Mouse (Mus musculus) midbrain, embryonic 15.5 days (tissue): ENCODE measurements around the gene E2f4. TPM values are rescaled to one million over a fixed set of nuclear protein-coding genes. Genes with fewer than 3 reads are reported as not detected.

Experiments used
- ATAC-seq: fragments of 200-750 bp; cut with Nextera tagmentation; replicated peaks from 2 replicates; pipeline ENCODE4 v1.8.0; 2017; ENCODE audit warnings: moderate TSS enrichment
- H3K27ac ChIP-seq: fragments of 300-500 bp; sonication (generic); 2 replicates; pipeline ENCODE4 v1.5.1; 2015; ENCODE audit warnings: mild to moderate bottlenecking, inconsistent platforms
- H3K27me3 ChIP-seq: fragments of 300-500 bp; sonication (generic); replicated peaks from 2 replicates; pipeline ENCODE4 v1.6.1; 2015; ENCODE audit warnings: inconsistent platforms
- H3K36me3 ChIP-seq: fragments of 300-500 bp; sonication (generic); replicated peaks from 2 replicates; pipeline ENCODE4 v1.6.1; 2015; ENCODE audit warnings: inconsistent platforms
- H3K4me1 ChIP-seq: fragments of 300-500 bp; sonication (generic); 2 replicates; pipeline ENCODE4 v1.6.1; 2015; ENCODE audit warnings: inconsistent platforms
- H3K4me2 ChIP-seq: fragments of 300-500 bp; sonication (generic); 2 replicates; pipeline ENCODE4 v1.6.1; 2015; ENCODE audit warnings: inconsistent platforms, mild to moderate bottlenecking, moderate library complexity
- H3K4me3 ChIP-seq: fragments of 300-500 bp; sonication (generic); 2 replicates; pipeline ENCODE4 v1.5.1; 2015; ENCODE audit warnings: mild to moderate bottlenecking, inconsistent platforms
- H3K9ac ChIP-seq: fragments of 300-500 bp; sonication (generic); 2 replicates; pipeline ENCODE4 v1.6.1; 2015; ENCODE audit warnings: mild to moderate bottlenecking, inconsistent platforms
- H3K9me3 ChIP-seq: fragments of 300-500 bp; sonication (generic); 2 replicates; pipeline ENCODE4 v1.6.1; 2016; ENCODE audit warnings: inconsistent platforms
- WGBS: fragments of 180-500 bp; shearing (Covaris S2); methylation state at CpG from one replicate; pipeline ENCODE4 v1.1.7; 2015; ENCODE audit warnings: mixed read lengths; 5-methylcytosine and 5-hydroxymethylcytosine counted together
- microRNA counts: library from miRNA; unstranded; fragments of <30 nt; microRNA quantifications from one replicate; lab custom pipeline; 2016
- microRNA-seq: library from miRNA; unstranded; fragments of <30 nt; microRNA quantifications from one replicate; pipeline ENCODE4, GENCODE M21; 2016
- polyA plus RNA-seq: library from polyadenylated mRNA; unstranded; fragments of >200 nt; fragmentation: Nextera tagmentation; extraction: Ambion mirVana; gene quantifications from 2 replicates; pipeline ENCODE4 v1.2.1, GENCODE M21; 2015

E2f4 gene
- polyA plus RNA-seq, 1 experiment from 2014 or later = 45.3 TPM

DNA sequence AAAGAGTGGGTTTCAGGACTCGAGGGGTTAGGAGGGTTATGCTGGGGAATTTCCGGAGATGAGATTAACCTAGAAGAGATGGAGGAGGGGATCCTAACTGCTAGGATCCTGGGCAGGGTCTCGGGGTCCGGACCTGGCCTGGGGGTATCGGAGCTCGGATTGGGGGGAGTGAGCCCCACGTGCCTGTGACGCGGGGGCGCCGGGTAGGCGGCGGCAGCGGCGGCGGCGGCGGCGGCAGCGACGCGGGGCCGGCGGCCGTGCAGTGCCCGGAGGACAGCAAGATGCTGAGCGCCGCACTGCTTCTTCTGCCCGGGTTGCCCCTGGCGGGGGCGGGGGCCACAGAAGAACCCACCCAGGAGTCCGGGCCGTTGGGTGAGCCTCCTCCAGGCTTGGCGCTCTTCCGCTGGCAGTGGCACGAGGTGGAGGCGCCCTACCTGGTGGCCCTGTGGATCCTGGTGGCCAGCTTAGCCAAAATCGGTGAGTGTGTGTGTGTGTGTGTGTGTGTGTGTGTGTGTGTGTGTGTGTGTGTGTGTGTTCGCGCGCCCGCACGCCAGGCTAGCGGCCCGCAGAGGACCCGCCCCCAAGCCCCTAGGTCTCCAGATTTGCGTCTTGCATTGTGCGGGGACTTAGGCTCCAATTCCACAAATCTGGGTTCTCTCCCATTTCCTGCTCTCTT is 51.8 kb downstream of the E2f4 start:
- Histone ChIP-seq H3K9me3 (no peaks in the 10 kb centered on the region), H3K4me1 (peaks cover 40% of the 10 kb centered on the region), H3K36me3 (no peaks in the 10 kb centered on the region), H3K27me3 (peaks cover 14% of the 10 kb centered on the region), H3K27ac (peak overlapping the region; percentile 80), H3K4me2 (peak overlapping the region; percentile 98), H3K9ac (peak overlapping the region; percentile 69), H3K4me3 (peak overlapping the region; percentile 69)
- ATAC-seq = peak; percentile 32
- under 1% methylated on average over 43 of the region's 48 CpGs for WGBS

DNA sequence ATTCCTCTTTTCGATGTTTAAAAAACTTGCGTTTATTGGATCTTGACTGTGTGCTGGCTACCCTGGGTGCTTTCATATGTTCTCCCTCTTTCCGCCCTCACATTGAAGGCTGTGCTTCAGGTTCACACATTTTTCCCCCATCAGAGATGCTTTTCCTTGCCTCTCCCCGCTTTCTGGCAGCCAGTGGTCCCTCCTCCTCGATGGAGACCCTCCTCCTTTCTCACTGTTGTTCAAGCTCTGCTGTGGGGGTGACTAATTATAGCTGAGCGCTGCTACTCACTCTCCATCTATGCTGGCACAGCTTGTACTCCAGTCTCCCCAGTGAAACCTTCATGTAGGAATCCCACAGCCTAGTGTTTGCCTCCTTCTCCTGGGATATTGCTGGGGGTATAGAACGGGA is 52.7 kb downstream of the E2f4 start:
- Histone ChIP-seq H3K4me3 (peak overlapping the region; percentile 69), H3K9me3 (no peaks in the 10 kb centered on the region), H3K4me2 (peak overlapping the region; percentile 98), H3K4me1 (peaks cover 40% of the 10 kb centered on the region), H3K9ac (peak overlapping the region; percentile 69), H3K27me3 (peaks cover 14% of the 10 kb centered on the region), H3K36me3 (no peaks in the 10 kb centered on the region), H3K27ac (peak overlapping the region; percentile 80; the same call in 1 of the 2 replicates)
- ATAC-seq = no peak
- 34% methylated on average over 7 of the region's 7 CpGs for WGBS

DNA sequence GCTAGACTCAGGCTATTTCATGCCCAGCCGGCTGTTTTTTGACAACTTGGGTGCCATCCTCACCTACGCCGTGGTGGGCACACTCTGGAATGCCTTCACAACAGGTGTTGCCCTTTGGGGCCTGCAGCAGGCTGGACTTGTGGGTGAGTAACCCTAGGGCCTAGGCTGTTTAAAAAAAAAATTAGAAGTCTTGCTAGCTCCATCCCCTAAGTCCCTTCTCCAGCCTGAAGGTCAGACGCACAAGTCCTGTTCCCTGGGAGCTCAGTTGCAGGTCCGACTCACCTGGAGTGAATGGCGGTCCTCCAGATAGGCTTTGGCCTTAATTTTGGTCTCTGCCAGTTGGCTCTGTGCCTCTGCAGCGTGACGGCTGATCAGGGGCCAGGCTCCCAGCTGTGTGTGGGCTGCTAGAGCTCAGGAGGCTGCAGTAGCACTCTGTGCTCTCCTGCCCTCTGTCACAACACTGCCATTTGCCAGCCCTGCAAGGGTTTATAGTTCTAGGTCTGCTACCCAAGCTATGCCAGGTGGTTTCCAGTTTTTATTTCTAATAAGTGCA is 56.2 kb downstream of the E2f4 start:
- whole genome bisulfite sequencing = 71% methylated on average over 8 of the region's 8 CpGs
- no peak for ATAC-seq
- Histone ChIP-seq H3K9ac (no peak overlapping the region), H3K4me1 (peaks cover 20% of the 10 kb centered on the region), H3K36me3 (0 out of 2 replicates have a peak, but pooled peaks cover 3% of the 10 kb centered on the region), H3K27me3 (no peaks in the 10 kb centered on the region), H3K4me2 (no peak overlapping the region), H3K9me3 (no peaks in the 10 kb centered on the region), H3K4me3 (no peak overlapping the region), H3K27ac (no peak overlapping the region)

DNA sequence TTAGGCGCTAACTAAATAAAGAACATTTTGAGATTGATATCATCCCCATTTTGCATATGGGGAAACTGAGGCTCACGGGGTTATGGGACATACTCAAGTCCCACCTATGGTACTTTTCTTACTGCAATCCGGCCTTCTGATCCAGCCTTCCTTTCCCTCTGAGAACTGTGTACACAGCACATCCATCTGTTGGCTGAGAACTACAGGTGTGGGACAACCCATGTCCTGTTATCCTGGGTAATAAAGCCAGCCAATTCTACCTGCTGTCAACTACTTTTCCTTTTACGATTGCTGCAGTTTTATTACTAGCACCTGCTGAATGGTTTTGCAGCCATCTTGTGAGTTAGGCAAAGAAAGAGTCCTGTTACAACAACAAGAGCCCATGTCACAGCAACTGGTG is 57.1 kb downstream of the E2f4 start:
- no peaks in the 10 kb centered on the region for H3K27me3 ChIP-seq
- no peak overlapping the region for H3K4me3 ChIP-seq
- 90% methylated on average over 4 of the region's 4 CpGs for whole genome bisulfite sequencing
- no peak overlapping the region for H3K27ac ChIP-seq
- H3K4me1 ChIP-seq = peaks cover 18% of the 10 kb centered on the region
- H3K9ac ChIP-seq = no peak overlapping the region
- no peaks in the 10 kb centered on the region for H3K9me3 ChIP-seq
- no peak overlapping the region for H3K4me2 ChIP-seq
- H3K36me3 ChIP-seq = 0 out of 2 replicates have a peak, but pooled peaks cover 3% of the 10 kb centered on the region
- no peak for ATAC-seq

MicroRNAs encoded within 50 kb of the gene (microRNA counts, 519-probe panel; counts per million panel counts)
- 2,275 counts per million, percentile 32 among the panel's probes with 10 or more counts for microRNA mmu-miR-328 (lab: Ali Mortazavi, UCI)

Small RNAs within 50 kb of the gene (microRNA-seq; reads per million reads assigned to microRNA genes)
- gene Gm27320 (not detected), gene Mir328 (346 reads per million, percentile 66 among the genes with 10 or more reads in this experiment)

Other genes with a start within 250 kb of the E2f4 start
- not detected in 2 replicates for gene Ces3a, start 249.1 kb upstream of the E2f4 start, polyA plus RNA-seq
- gene Ces3b, start 213.9 kb upstream of the E2f4 start, polyA plus RNA-seq = not detected in 2 replicates
- 0.06 TPM in 1 of 2 replicates, not detected in the other for gene Ces4a, start 165.9 kb upstream of the E2f4 start, polyA plus RNA-seq
- gene Cbfb, start 127.0 kb upstream of the E2f4 start, polyA plus RNA-seq = 20.3 and 22.5 TPM in 2 replicates
- 37.1 and 37.6 TPM in 2 replicates for gene D230025D16Rik, start 72.5 kb upstream of the E2f4 start, polyA plus RNA-seq
- gene B3gnt9, start 42.5 kb upstream of the E2f4 start, polyA plus RNA-seq = 8.1 TPM in 2 replicates
- 13.5 and 13.6 TPM in 2 replicates for gene Tradd, start 33.1 kb upstream of the E2f4 start, polyA plus RNA-seq
- gene Fbxl8, start 33.0 kb upstream of the E2f4 start, polyA plus RNA-seq = 0.99 and 1.3 TPM in 2 replicates
- gene Hsf4, start 27.9 kb upstream of the E2f4 start, polyA plus RNA-seq = 0.25 and 0.42 TPM in 2 replicates
- 4.0 and 4.5 TPM in 2 replicates for gene Nol3, start 21.5 kb upstream of the E2f4 start, polyA plus RNA-seq
- 165 and 173 TPM in 2 replicates for gene 4931428F04Rik, start 7.8 kb upstream of the E2f4 start, polyA plus RNA-seq
- 11.8 and 12.7 TPM in 2 replicates for gene Exoc3l, start 1.6 kb upstream of the E2f4 start, polyA plus RNA-seq
- gene Elmo3, start 7.9 kb downstream of the E2f4 start, polyA plus RNA-seq = 1.1 and 1.3 TPM in 2 replicates
- gene Lrrc29, start 28.6 kb downstream of the E2f4 start, polyA plus RNA-seq = 0.68 and 1.1 TPM in 2 replicates
- gene Tmem208, start 28.7 kb downstream of the E2f4 start, polyA plus RNA-seq = 130 and 139 TPM in 2 replicates
- 0.88 and 1.2 TPM in 2 replicates for gene Fhod1, start 50.3 kb downstream of the E2f4 start, polyA plus RNA-seq
- gene Slc9a5, start 51.2 kb downstream of the E2f4 start, polyA plus RNA-seq = 12.0 and 12.2 TPM in 2 replicates
- gene Plekhg4, start 75.6 kb downstream of the E2f4 start, polyA plus RNA-seq = 2.1 and 2.4 TPM in 2 replicates
- gene Kctd19, start 115.8 kb downstream of the E2f4 start, polyA plus RNA-seq = not detected in 2 replicates
- gene Lrrc36, start 115.9 kb downstream of the E2f4 start, polyA plus RNA-seq = 0.97 and 1.3 TPM in 2 replicates
- gene Tppp3, start 173.9 kb downstream of the E2f4 start, polyA plus RNA-seq = 125 and 127 TPM in 2 replicates
- gene Zdhhc1, start 199.2 kb downstream of the E2f4 start, polyA plus RNA-seq = 36.5 and 39.9 TPM in 2 replicates
- gene Hsd11b2, start 221.1 kb downstream of the E2f4 start, polyA plus RNA-seq = 4.7 and 4.9 TPM in 2 replicates